Mouse (Mus musculus) myocyte (in vitro differentiated cells): ENCODE data around the gene Hmcn2.

Experiments
- CEBPB ChIP-seq: IDR thresholded peaks from 2 replicates; pipeline ENCODE4 v1.6.1; 2011; ENCODE audit warnings: mild to moderate bottlenecking, moderate library complexity; ENCODE audit not compliant: poor library complexity, insufficient read depth, severe bottlenecking
- E2F4 ChIP-seq: IDR thresholded peaks from one replicate; pipeline ENCODE4 v1.6.1; 2011; ENCODE audit warnings: mild to moderate bottlenecking, control low read depth, moderate library complexity; ENCODE audit not compliant: insufficient read depth
- MYOD1 ChIP-seq, 3 experiments: IDR thresholded peaks; one replicate each; pipeline ENCODE4 v1.6.1; 2011; ENCODE audit warnings: control low read depth in 2 of 3, low read depth in 2 of 3, mild to moderate bottlenecking in 2 of 3, moderate library complexity in 1 of 3; ENCODE audit not compliant: insufficient read length in 2 of 3, control insufficient read depth in 1 of 3
- MYOG ChIP-seq, 3 experiments: IDR thresholded peaks; one replicate each; pipeline ENCODE4 v1.6.1; 2011; ENCODE audit warnings: control low read depth in 2 of 3, low read depth in 2 of 3, mild to moderate bottlenecking in 2 of 3; ENCODE audit not compliant: insufficient read length in 2 of 3, control insufficient read depth in 1 of 3, insufficient read depth in 1 of 3
- POLR2A ChIP-seq: IDR thresholded peaks from one replicate; pipeline ENCODE4 v1.6.1; 2011; ENCODE audit warnings: low read depth, mild to moderate bottlenecking, control low read depth, moderate library complexity; ENCODE audit not compliant: insufficient read length
- POLR2AphosphoS2 ChIP-seq: IDR thresholded peaks from one replicate; pipeline ENCODE4 v1.6.1; 2011; ENCODE audit warnings: low read depth, control low read depth; ENCODE audit not compliant: insufficient read length
- REST ChIP-seq: IDR thresholded peaks from one replicate; pipeline ENCODE4 v1.6.1; 2011; ENCODE audit warnings: mild to moderate bottlenecking, control low read depth, moderate library complexity; ENCODE audit not compliant: insufficient read depth, insufficient read length
- TCF12 ChIP-seq: IDR thresholded peaks from one replicate; pipeline ENCODE4 v1.6.1; 2011; ENCODE audit warnings: mild to moderate bottlenecking, control low read depth; ENCODE audit not compliant: poor library complexity, insufficient read depth, severe bottlenecking
- USF1 ChIP-seq: IDR thresholded peaks from one replicate; pipeline ENCODE4 v1.6.1; 2011; ENCODE audit warnings: low read depth, mild to moderate bottlenecking, control low read depth, moderate library complexity

DNA sequence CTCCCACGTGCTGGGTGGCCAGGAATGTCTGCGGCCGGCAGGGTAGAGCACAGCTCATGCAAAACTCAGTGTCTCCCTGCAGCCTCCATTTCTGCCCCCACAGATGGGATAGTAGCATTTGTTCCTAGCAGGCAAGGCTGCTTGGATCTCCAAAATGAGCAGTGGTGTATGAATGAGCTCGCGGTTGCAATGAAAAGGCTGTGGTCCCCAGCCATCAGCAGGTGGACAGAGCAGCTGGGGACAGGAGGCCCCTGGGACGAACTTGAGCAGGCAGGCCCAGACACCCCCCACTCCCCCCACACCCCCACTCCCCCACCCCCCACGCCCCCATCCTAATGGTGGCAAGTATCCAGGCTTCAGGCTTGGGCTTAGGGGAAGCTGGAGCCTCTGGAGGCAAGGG is 182.9 kb downstream of the Hmcn2 start:
- no peak for TF ChIP-seq POLR2A
- no peak for TF ChIP-seq E2F4
- peak in 2 of 3 experiments; percentile 46 to 74 for TF ChIP-seq MYOG (IDR thresholded peaks at IDR 0.05; ENCODE audit: control insufficient read depth in 1 of 3, insufficient read depth in 1 of 3, insufficient read length in 2 of 3, low read depth in 2 of 3)
- TF ChIP-seq REST = no peak
- no peak for TF ChIP-seq POLR2AphosphoS2
- TF ChIP-seq MYOD1 (IDR thresholded peaks at IDR 0.05; ENCODE audit: control insufficient read depth in 1 of 3, insufficient read length in 2 of 3, low read depth in 2 of 3) = peak in 2 of 3 experiments; percentile 63 to 72
- TF ChIP-seq TCF12 = no peak
- TF ChIP-seq USF1 = no peak
- no peak for TF ChIP-seq CEBPB
